Mouse (Mus musculus) olfactory bulb, adult 2 months (tissue): ENCODE measurements around the gene Tedc2. TPM values are rescaled to one million over a fixed set of nuclear protein-coding genes. Genes with fewer than 3 reads are reported as not detected.

Experiments used
- H3K27ac ChIP-seq: fragments of 200-500 bp; 2 replicates; pipeline ENCODE4 v1.5.1; 2012; ENCODE audit warnings: low read depth, low read length; ENCODE audit not compliant: insufficient read depth
- H3K4me1 ChIP-seq: fragments of 200-500 bp; 2 replicates; pipeline ENCODE4 v1.6.1; 2012; ENCODE audit warnings: low read length; ENCODE audit not compliant: control insufficient read depth, insufficient read depth
- H3K4me3 ChIP-seq: fragments of 200-500 bp; 2 replicates; pipeline ENCODE4 v1.5.1; 2012; ENCODE audit warnings: mild to moderate bottlenecking, low read depth, low read length, moderate library complexity; ENCODE audit not compliant: insufficient read depth
- CTCF ChIP-seq: fragments of 200-500 bp; IDR thresholded peaks from 2 replicates; pipeline ENCODE4 v1.5.1; 2012; ENCODE audit warnings: low read depth, mild to moderate bottlenecking, low read length, moderate library complexity; ENCODE audit not compliant: insufficient read depth
- POLR2A ChIP-seq: fragments of 200-500 bp; IDR thresholded peaks from 2 replicates; pipeline ENCODE4 v1.6.1; 2012; ENCODE audit warnings: mild to moderate bottlenecking, low read depth, low read length, moderate library complexity; ENCODE audit not compliant: insufficient read depth
- WGBS: fragments of 180-500 bp; shearing (Covaris S2); methylation state at CpG from one replicate; pipeline ENCODE4 v1.1.7; 2018; 5-methylcytosine and 5-hydroxymethylcytosine counted together
- polyA plus RNA-seq: library from polyadenylated mRNA; stranded (reverse); fragments of >200 nt; gene quantifications from 2 replicates; pipeline ENCODE4 v1.2.4, GENCODE M21; 2012; ENCODE audit warnings: low replicate concordance; ENCODE audit not compliant: missing spikeins, insufficient read depth, insufficient read length

Tedc2 gene
- polyA plus RNA-seq, 1 experiment: not detected

DNA sequence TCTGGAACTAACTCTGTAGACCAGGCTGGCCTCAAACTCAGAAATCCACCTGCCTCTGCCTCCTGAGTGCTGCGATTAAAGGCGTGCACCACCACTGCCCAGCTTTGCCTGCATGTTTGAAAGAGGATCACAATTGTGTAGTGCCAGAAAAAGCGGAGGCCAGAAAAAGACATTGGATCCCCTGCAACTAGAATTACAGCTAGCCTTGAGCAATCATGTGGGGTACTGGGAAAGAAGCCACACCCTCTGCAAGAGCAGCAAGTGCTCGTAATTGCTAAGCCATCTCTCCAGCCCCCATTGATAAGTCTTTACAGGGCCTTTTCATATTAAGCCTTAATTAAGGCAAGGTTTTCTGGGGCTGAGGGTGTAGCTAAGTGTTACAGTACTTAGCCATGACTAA is 29.2 kb downstream of the Tedc2 start:
- H3K27ac ChIP-seq: no peak overlapping the region
- peaks cover 6% of the 10 kb centered on the region; the same call in 1 of the 2 replicates for H3K4me1 ChIP-seq
- H3K4me3 ChIP-seq: no peak overlapping the region
- 43% methylated on average over 4 of the region's 4 CpGs for whole genome bisulfite sequencing
- TF ChIP-seq POLR2A (no peak), CTCF (no peak)

DNA sequence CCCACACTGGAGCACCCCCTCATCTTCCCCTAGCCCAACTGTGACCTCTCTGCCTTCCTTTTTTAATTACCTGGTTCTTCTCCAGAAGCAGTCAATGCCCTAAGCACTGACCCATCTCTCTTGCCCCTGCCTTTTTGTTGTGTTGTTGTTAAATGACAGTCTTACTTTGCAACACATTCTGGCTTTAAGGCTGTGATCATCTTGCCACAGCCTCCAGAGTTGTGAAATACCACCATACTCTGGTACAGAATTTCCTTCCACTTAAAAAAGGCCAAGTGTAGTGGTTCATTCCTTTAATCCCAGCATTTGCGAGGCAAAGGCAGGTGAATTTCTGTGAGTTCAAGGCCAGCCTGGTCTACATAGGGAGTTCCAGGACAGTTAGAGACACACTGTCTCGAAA is 29.7 kb downstream of the Tedc2 start:
- H3K27ac ChIP-seq: no peak overlapping the region
- TF ChIP-seq POLR2A: no peak
- TF ChIP-seq CTCF: no peak
- peaks cover 6% of the 10 kb centered on the region; the same call in 1 of the 2 replicates for H3K4me1 ChIP-seq
- whole genome bisulfite sequencing: 94% methylated on average over 2 of the region's 2 CpGs
- H3K4me3 ChIP-seq: no peak overlapping the region

DNA sequence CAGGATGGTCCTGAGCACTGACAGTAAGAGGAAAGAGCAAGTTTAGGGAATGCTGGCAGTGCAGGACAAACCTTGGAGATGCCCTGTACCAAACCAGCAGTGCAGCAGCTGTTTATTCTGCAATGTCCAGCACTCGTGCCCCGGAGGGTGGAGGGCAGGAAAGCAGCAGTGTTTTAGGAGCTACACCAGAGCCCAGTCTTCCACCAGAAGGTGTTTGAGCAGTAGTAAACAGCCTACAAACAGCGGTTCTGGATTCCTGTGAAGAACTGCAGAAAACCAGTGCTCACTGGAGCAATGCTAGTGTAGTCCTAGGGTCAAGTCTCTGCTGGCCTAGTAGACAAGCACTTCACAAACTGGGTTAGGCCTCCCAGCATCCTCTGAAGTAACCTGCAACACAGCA is 46.4 kb downstream of the Tedc2 start:
- 85% methylated on average over 3 of the region's 3 CpGs for WGBS
- TF ChIP-seq POLR2A (no peak), CTCF (no peak)
- H3K4me3 ChIP-seq: no peak overlapping the region
- no peak overlapping the region for H3K27ac ChIP-seq
- no peaks in the 10 kb centered on the region; the same call in 1 of the 2 replicates for H3K4me1 ChIP-seq

DNA sequence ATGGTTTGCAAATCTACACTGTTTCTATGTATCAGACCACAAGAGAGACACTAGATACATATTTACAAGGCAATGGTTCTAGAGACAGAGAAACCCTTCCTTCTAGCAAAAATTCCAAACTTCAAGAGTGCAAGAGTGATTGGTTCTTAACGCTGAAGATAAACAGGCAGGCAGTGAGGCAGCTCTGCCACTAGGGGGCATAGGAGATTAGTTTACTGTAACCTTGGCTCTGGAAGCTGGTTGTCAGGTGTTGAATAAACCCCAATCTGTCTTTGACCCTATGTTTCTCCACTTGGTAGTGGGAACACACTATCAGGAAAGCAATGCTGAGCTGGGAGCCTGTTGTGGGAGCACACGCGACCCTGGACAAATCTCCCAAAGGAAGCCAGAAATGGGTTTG is 47.2 kb downstream of the Tedc2 start:
- TF ChIP-seq CTCF: no peak
- whole genome bisulfite sequencing: 6% methylated on average over 3 of the region's 3 CpGs
- H3K4me1 ChIP-seq: no peaks in the 10 kb centered on the region; the same call in 1 of the 2 replicates
- H3K4me3 ChIP-seq: no peak overlapping the region
- no peak overlapping the region for H3K27ac ChIP-seq

DNA sequence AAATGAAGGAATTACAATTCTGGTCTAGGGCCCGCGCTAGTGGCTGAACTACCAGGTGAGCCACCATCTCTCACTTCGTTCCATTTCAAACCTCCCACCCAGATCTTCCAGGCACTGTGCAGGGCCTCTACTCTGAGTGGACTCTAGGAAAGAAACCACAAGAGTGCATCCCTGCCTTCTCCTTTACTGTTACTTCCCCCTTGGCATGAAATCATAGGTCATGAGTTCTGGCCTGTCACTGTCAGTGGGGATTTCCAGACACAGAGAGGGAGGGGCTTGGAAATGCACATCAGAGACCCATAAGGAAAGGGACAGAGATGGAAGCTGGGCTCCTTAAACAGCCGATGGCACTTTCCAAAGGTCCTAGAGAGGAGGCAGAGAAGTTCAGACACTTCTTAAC is 48.9 kb downstream of the Tedc2 start:
- 84% methylated on average over 4 of the region's 4 CpGs for WGBS
- Histone ChIP-seq H3K4me1 (peaks cover 8% of the 10 kb centered on the region), H3K27ac (no peak overlapping the region), H3K4me3 (no peak overlapping the region)
- TF ChIP-seq CTCF (no peak), POLR2A (no peak)

DNA sequence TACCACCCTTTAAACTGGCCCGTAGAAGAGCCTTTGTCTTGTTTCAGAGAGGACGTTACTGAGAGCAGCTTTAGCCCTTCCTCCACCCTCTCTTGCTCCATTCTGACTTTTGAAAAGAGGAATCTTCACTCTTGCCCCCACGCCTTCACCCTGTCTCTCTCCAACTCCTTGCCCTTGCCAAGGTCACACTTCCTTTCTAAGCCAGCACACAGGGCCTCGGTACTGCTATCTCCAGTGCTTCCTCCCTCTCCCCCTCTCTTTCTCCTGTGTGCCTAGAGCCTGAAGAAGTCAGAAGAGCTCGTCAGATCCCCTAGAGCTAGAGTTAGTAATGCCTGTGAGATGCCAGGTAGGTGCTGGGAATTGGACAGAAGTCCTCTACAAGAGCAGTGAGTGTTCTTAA is 49.9 kb downstream of the Tedc2 start:
- 73% methylated on average over 5 of the region's 5 CpGs for WGBS
- Histone ChIP-seq H3K4me1 (peaks cover 9% of the 10 kb centered on the region), H3K4me3 (no peak overlapping the region), H3K27ac (no peak overlapping the region)
- no peak for TF ChIP-seq POLR2A
- TF ChIP-seq CTCF: no peak

- Histone ChIP-seq H3K27ac (no peak overlapping the region), H3K4me1 (peaks cover 11% of the 10 kb centered on the region), H3K4me3 (peak overlapping the region; percentile 75)
- TF ChIP-seq POLR2A (no peak), CTCF (no peak)
- 46% methylated on average over 3 of the region's 3 CpGs for WGBS
Observed at GRCm38 (mm10) chr17:24170125-24170524, 50.5 kb downstream of the Tedc2 start.

DNA sequence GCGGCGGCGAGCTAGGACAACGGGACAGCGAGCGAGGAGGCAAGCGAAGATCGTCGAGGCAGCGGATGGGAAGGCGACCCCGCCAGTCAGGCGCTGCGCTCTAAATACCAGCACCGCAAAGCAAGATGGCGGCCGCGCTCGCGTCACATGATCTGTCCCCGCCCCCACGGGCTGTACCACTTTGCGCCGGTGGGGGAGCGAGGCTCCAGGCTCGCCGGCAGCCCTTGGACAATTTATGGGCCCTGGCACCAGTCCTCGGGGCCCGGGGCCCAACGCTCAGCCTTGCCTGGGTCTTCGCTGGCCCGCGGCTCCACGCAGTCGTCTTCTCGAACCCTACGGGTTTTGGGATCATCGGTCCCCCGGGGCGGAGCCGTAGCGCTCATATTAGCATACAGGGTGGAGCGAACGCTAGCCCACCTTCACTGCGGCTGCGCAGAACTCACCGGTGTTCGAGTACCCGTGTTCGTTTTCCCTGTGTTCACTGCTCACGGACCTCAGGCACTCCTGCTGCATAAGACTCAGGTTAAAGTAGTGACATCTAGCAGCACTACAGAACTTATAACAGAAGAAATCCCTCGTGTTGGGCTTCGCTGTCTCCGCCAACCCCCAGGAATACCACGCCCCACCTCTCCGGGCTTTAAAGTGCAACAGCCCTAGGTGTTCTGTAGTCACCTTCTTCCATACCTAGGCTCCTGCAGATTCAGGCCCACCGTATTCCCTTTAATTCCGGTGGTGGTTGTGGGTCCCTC is 51.2 kb downstream of the Tedc2 start, which contains the start of gene Atp6v0c:
Atp6v0c (minus strand) TSS at position 386 of the 749 bp plus-strand sequence.
- Histone ChIP-seq H3K27ac (peak within 1 kb of the TSS; percentile 100), H3K4me1 (peaks cover 17% of the 10 kb centered on the region), H3K4me3 (peak within 1 kb of the TSS; percentile 75)
- under 1% methylated on average over 58 of the region's 58 CpGs for WGBS
- TF ChIP-seq POLR2A: peak; percentile 95
- no peak for TF ChIP-seq CTCF

DNA sequence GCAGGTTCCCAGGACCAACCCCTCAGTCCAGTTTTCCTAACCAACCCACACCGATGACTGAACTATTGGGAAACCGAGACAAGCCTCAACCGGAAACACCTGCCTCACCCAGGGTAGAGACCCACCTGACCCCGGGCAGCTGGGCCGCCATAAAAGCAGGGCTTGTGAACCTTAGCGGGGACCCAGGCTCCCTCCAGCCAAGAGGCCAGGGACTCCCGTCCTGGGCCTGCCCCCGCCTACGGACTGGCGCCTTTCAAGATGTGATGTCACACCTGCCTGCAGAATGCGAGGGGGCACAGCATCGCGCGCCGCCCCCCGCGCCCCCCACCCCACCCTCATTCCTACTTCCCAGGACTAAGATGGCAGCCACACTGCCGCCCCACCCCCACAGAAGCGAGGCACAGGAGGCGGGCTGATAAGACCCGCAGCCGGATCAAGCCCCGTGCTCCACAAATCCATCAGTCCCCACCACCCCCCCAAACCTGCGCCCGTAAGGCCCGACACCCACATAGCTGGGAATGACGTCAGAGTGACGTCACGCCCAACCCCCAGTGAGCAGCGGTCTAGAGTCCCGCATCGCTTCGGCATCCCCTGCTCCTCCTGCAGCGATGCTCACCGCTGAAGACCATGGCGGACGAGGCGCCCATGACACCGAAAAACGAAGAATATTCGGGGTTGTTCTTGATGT is 51.9 kb downstream of the Tedc2 start:
- WGBS: under 1% methylated on average over 41 of the region's 41 CpGs

More for the DNA sequence above, 51.9 kb downstream of the Tedc2 start:
- TF ChIP-seq CTCF: no peak
- no peak for TF ChIP-seq POLR2A
- Histone ChIP-seq H3K4me1 (peaks cover 18% of the 10 kb centered on the region), H3K27ac (peak overlapping the region; percentile 100), H3K4me3 (peak overlapping the region; percentile 75)
